Mouse (Mus musculus) myocyte (in vitro differentiated cells): ENCODE measurements around the gene Mrpl45. TPM values are rescaled to one million over a fixed set of nuclear protein-coding genes. Genes with fewer than 3 reads are reported as not detected.

ENCODE experiments used
- H3K27me3 ChIP-seq: one replicate; pipeline ENCODE4 v1.6.1; 2011; ENCODE audit not compliant: control insufficient read depth, insufficient read depth, insufficient read length
- H3K36me3 ChIP-seq: one replicate; pipeline ENCODE4 v1.6.1; 2011; ENCODE audit not compliant: control insufficient read depth, insufficient read depth
- H3K4me2 ChIP-seq: one replicate; pipeline ENCODE4 v1.6.1; 2011; ENCODE audit warnings: low read depth, control low read depth
- H3K4me3 ChIP-seq: one replicate; pipeline ENCODE4 v1.5.1; 2011; ENCODE audit warnings: mild to moderate bottlenecking, control low read depth, moderate library complexity
- H3K79me2 ChIP-seq: one replicate; pipeline ENCODE4 v1.6.1; 2011; ENCODE audit not compliant: control insufficient read depth, insufficient read depth
- H3ac ChIP-seq: one replicate; pipeline ENCODE4 v1.6.1; 2011; ENCODE audit not compliant: control insufficient read depth, insufficient read length
- CEBPB ChIP-seq: IDR thresholded peaks from 2 replicates; pipeline ENCODE4 v1.6.1; 2011; ENCODE audit warnings: mild to moderate bottlenecking, moderate library complexity; ENCODE audit not compliant: poor library complexity, insufficient read depth, severe bottlenecking
- E2F4 ChIP-seq: IDR thresholded peaks from one replicate; pipeline ENCODE4 v1.6.1; 2011; ENCODE audit warnings: mild to moderate bottlenecking, control low read depth, moderate library complexity; ENCODE audit not compliant: insufficient read depth
- MAX ChIP-seq: IDR thresholded peaks from one replicate; pipeline ENCODE4 v1.6.1; 2011; ENCODE audit warnings: low read depth, mild to moderate bottlenecking, control low read depth
- MYOD1 ChIP-seq, 3 experiments: IDR thresholded peaks; one replicate each; pipeline ENCODE4 v1.6.1; 2011; ENCODE audit warnings: control low read depth in 2 of 3, low read depth in 2 of 3, mild to moderate bottlenecking in 2 of 3, moderate library complexity in 1 of 3; ENCODE audit not compliant: insufficient read length in 2 of 3, control insufficient read depth in 1 of 3
- MYOG ChIP-seq, 3 experiments: IDR thresholded peaks; one replicate each; pipeline ENCODE4 v1.6.1; 2011; ENCODE audit warnings: control low read depth in 2 of 3, low read depth in 2 of 3, mild to moderate bottlenecking in 2 of 3; ENCODE audit not compliant: insufficient read length in 2 of 3, control insufficient read depth in 1 of 3, insufficient read depth in 1 of 3
- POLR2A ChIP-seq: IDR thresholded peaks from one replicate; pipeline ENCODE4 v1.6.1; 2011; ENCODE audit warnings: low read depth, mild to moderate bottlenecking, control low read depth, moderate library complexity; ENCODE audit not compliant: insufficient read length
- POLR2AphosphoS2 ChIP-seq: IDR thresholded peaks from one replicate; pipeline ENCODE4 v1.6.1; 2011; ENCODE audit warnings: low read depth, control low read depth; ENCODE audit not compliant: insufficient read length
- REST ChIP-seq: IDR thresholded peaks from one replicate; pipeline ENCODE4 v1.6.1; 2011; ENCODE audit warnings: mild to moderate bottlenecking, control low read depth, moderate library complexity; ENCODE audit not compliant: insufficient read depth, insufficient read length
- SRF ChIP-seq: IDR thresholded peaks from one replicate; pipeline ENCODE4 v1.6.1; 2011; ENCODE audit warnings: low read depth; ENCODE audit not compliant: control insufficient read depth, insufficient read length
- TCF12 ChIP-seq: IDR thresholded peaks from one replicate; pipeline ENCODE4 v1.6.1; 2011; ENCODE audit warnings: mild to moderate bottlenecking, control low read depth; ENCODE audit not compliant: poor library complexity, insufficient read depth, severe bottlenecking
- TCF3 ChIP-seq: IDR thresholded peaks from one replicate; pipeline ENCODE4 v1.6.1; 2011; ENCODE audit warnings: low read depth, control low read depth; ENCODE audit not compliant: insufficient read length
- USF1 ChIP-seq: IDR thresholded peaks from one replicate; pipeline ENCODE4 v1.6.1; 2011; ENCODE audit warnings: low read depth, mild to moderate bottlenecking, control low read depth, moderate library complexity
- polyA plus RNA-seq: library from polyadenylated mRNA; unstranded; fragments of >200 nt; fragmentation: generic; extraction: Trizol; gene quantifications from one replicate; pipeline ENCODE4 v1.2.1, GENCODE M21; 2012; ENCODE audit warnings: missing spikeins

The Mrpl45 gene
- polyA plus RNA-seq, 1 experiment = 36.3 TPM

- no peak for TF ChIP-seq MYOG (IDR thresholded peaks at IDR 0.05; ENCODE audit: control insufficient read depth in 1 of 3, insufficient read depth in 1 of 3, insufficient read length in 2 of 3, low read depth in 2 of 3)
- TF ChIP-seq REST = no peak
- TF ChIP-seq POLR2A = no peak
- no peak for TF ChIP-seq USF1
- no peak for TF ChIP-seq POLR2AphosphoS2
- peaks cover 15% of the 10 kb centered on the region for H3K36me3 ChIP-seq
- no peak overlapping the region for H3K4me2 ChIP-seq
- H3K27me3 ChIP-seq = no peaks in the 10 kb centered on the region
- no peak overlapping the region for H3ac ChIP-seq
- no peaks in the 10 kb centered on the region for H3K79me2 ChIP-seq
- H3K4me3 ChIP-seq = no peak overlapping the region
These were observed 18.4 kb downstream of the Mrpl45 start for GRCm38 (mm10) chr11:97333896-97334295.

- Histone ChIP-seq H3K36me3 (peaks cover 11% of the 10 kb centered on the region), H3K4me2 (no peak overlapping the region), H3ac (no peak overlapping the region), H3K27me3 (no peaks in the 10 kb centered on the region), H3K4me3 (no peak overlapping the region), H3K79me2 (no peaks in the 10 kb centered on the region)
- TF ChIP-seq TCF12 (no peak), CEBPB (no peak)
These were observed 18.9 kb downstream of the Mrpl45 start for GRCm38 (mm10) chr11:97334400-97334799.

GRCm38 (mm10) chr11:97336238-97336637, 20.7 kb downstream of the Mrpl45 start:
- H3K27me3 ChIP-seq = no peaks in the 10 kb centered on the region
- no peaks in the 10 kb centered on the region for H3K79me2 ChIP-seq
- H3K36me3 ChIP-seq = no peaks in the 10 kb centered on the region
- no peak for TF ChIP-seq MYOG (IDR thresholded peaks at IDR 0.05; ENCODE audit: control insufficient read depth in 1 of 3, insufficient read depth in 1 of 3, insufficient read length in 2 of 3, low read depth in 2 of 3)
- no peak for TF ChIP-seq SRF
- TF ChIP-seq REST = no peak
- TF ChIP-seq TCF12 = no peak
- no peak for TF ChIP-seq USF1
- TF ChIP-seq TCF3 = no peak
- no peak for TF ChIP-seq POLR2A
- TF ChIP-seq POLR2AphosphoS2 = no peak
- TF ChIP-seq MYOD1 (IDR thresholded peaks at IDR 0.05; ENCODE audit: control insufficient read depth in 1 of 3, insufficient read length in 2 of 3, low read depth in 2 of 3) = no peak
- no peak for TF ChIP-seq CEBPB
- no peak for TF ChIP-seq E2F4
- TF ChIP-seq MAX = no peak
- H3K4me2 ChIP-seq = no peak overlapping the region
- H3ac ChIP-seq = no peak overlapping the region
- H3K4me3 ChIP-seq = no peak overlapping the region

GRCm38 (mm10) chr11:97336751-97337345, 21.3 kb downstream of the Mrpl45 start:
- H3K27me3 ChIP-seq = no peaks in the 10 kb centered on the region
- H3K79me2 ChIP-seq = no peaks in the 10 kb centered on the region
- no peak for TF ChIP-seq POLR2A
- TF ChIP-seq MAX = no peak
- TF ChIP-seq REST = no peak
- no peak for TF ChIP-seq E2F4
- no peak for TF ChIP-seq CEBPB
- TF ChIP-seq USF1 = no peak
- no peak for TF ChIP-seq POLR2AphosphoS2
- TF ChIP-seq TCF12 = no peak
- TF ChIP-seq SRF = no peak
- TF ChIP-seq TCF3 = no peak
- TF ChIP-seq MYOG (IDR thresholded peaks at IDR 0.05; ENCODE audit: control insufficient read depth in 1 of 3, insufficient read depth in 1 of 3, insufficient read length in 2 of 3, low read depth in 2 of 3) = no peak
- TF ChIP-seq MYOD1 (IDR thresholded peaks at IDR 0.05; ENCODE audit: control insufficient read depth in 1 of 3, insufficient read length in 2 of 3, low read depth in 2 of 3) = no peak
- no peaks in the 10 kb centered on the region for H3K36me3 ChIP-seq
- H3K4me2 ChIP-seq = no peak overlapping the region
- H3ac ChIP-seq = no peak overlapping the region
- H3K4me3 ChIP-seq = no peak overlapping the region

- TF ChIP-seq SRF = no peak
- TF ChIP-seq REST = no peak
- no peak for TF ChIP-seq USF1
- no peak for TF ChIP-seq TCF3
- no peak for TF ChIP-seq POLR2AphosphoS2
- TF ChIP-seq MAX = no peak
- TF ChIP-seq E2F4 = no peak
- TF ChIP-seq MYOG (IDR thresholded peaks at IDR 0.05; ENCODE audit: control insufficient read depth in 1 of 3, insufficient read depth in 1 of 3, insufficient read length in 2 of 3, low read depth in 2 of 3) = no peak
- no peak for TF ChIP-seq TCF12
- TF ChIP-seq POLR2A = no peak
- TF ChIP-seq MYOD1 (IDR thresholded peaks at IDR 0.05; ENCODE audit: control insufficient read depth in 1 of 3, insufficient read length in 2 of 3, low read depth in 2 of 3) = no peak
- TF ChIP-seq CEBPB = no peak
- no peaks in the 10 kb centered on the region for H3K36me3 ChIP-seq
- H3K4me2 ChIP-seq = no peak overlapping the region
- H3K27me3 ChIP-seq = no peaks in the 10 kb centered on the region
- no peaks in the 10 kb centered on the region for H3K79me2 ChIP-seq
- H3K4me3 ChIP-seq = no peak overlapping the region
- H3ac ChIP-seq = no peak overlapping the region
These were observed 21.8 kb downstream of the Mrpl45 start for GRCm38 (mm10) chr11:97337363-97337762.
